In the genomic region with DNA sequence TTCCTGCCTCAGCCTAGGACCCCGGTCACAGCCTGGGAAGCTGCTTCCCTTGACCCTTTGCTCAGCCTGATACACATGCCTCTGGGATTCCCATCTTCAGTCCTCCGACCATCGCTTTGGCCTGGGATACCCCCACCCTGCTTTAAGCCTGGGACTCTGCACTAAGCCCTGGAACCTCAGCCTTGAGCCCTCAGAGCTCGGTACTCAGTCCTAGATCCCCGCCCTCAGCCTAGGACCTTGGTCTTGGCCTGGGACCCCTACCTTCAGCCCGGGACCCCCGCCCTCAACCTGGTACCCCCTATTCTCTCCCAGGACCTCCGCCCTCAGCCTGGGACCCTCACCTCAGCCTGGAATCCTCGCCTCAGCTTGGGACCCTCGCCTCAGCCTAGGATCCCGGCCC, we compare ENCODE assay signal across 8 mouse cellular contexts. TPM values are rescaled to one million over a fixed set of nuclear protein-coding genes. Genes with fewer than 3 reads are reported as not detected.
DNase-seq lines count a peak whose midpoint lies in the region; ATAC-seq and TF ChIP-seq lines count a peak whose summit lies in the region.

No protein-coding gene starts in this region.

- peaks cover 13% of the 10 kb centered on the region; the same call in 1 of the 2 replicates for H3K4me1 ChIP-seq in kidney, postnatal 0 days (replicated peaks; ENCODE audit: insufficient read depth, low read length)
- peaks cover 27% of the 10 kb centered on the region for H3K4me1 ChIP-seq in embryonic facial prominence, embryonic 14.5 days (ENCODE audit: control insufficient read depth, insufficient read depth, low read length)
- H3K4me1 ChIP-seq in hindbrain, embryonic 16.5 days (ENCODE audit: control insufficient read depth, insufficient read depth, low read depth, low read length) = peaks cover 22% of the 10 kb centered on the region
- H3K4me1 ChIP-seq in midbrain, postnatal 0 days (ENCODE audit: insufficient read depth, low read length) = 0 out of 2 replicates have a peak, but pooled peaks cover 1% of the 10 kb centered on the region

- H3K36me3 ChIP-seq in kidney, postnatal 0 days (ENCODE audit: insufficient read depth, low read length) = no peaks in the 10 kb centered on the region
- no peaks in the 10 kb centered on the region for H3K36me3 ChIP-seq in embryonic facial prominence, embryonic 14.5 days (ENCODE audit: control insufficient read depth, insufficient read depth, low read length)
- no peaks in the 10 kb centered on the region for H3K36me3 ChIP-seq in hindbrain, embryonic 16.5 days (ENCODE audit: control insufficient read depth, insufficient read depth, low read length)
- no peaks in the 10 kb centered on the region for H3K36me3 ChIP-seq in midbrain, postnatal 0 days (ENCODE audit: insufficient read depth, low read length)

- peak overlapping the region; percentile 59 for H3K9ac ChIP-seq in kidney, postnatal 0 days (ENCODE audit: low read depth, low read length)
- H3K9ac ChIP-seq in embryonic facial prominence, embryonic 14.5 days (ENCODE audit: low read depth, low read length) = peak overlapping the region; percentile 78
- peak overlapping the region; percentile 92 for H3K9ac ChIP-seq in hindbrain, embryonic 16.5 days (ENCODE audit: low read depth, low read length)
- H3K9ac ChIP-seq in midbrain, postnatal 0 days (replicated peaks; ENCODE audit: low read length, poor library complexity, severe bottlenecking) = peak overlapping the region; percentile 74

- no peaks in the 10 kb centered on the region for H3K9me3 ChIP-seq in kidney, postnatal 0 days (replicated peaks; ENCODE audit: low read length)
- H3K9me3 ChIP-seq in embryonic facial prominence, embryonic 14.5 days (ENCODE audit: control insufficient read depth, low read length) = no peaks in the 10 kb centered on the region
- H3K9me3 ChIP-seq in hindbrain, embryonic 16.5 days (ENCODE audit: control insufficient read depth, low read length) = no peaks in the 10 kb centered on the region
- no peaks in the 10 kb centered on the region for H3K9me3 ChIP-seq in midbrain, postnatal 0 days (ENCODE audit: low read length)

- H3K27me3 ChIP-seq in kidney, postnatal 0 days (ENCODE audit: insufficient read depth, low read length) = no peaks in the 10 kb centered on the region
- no peaks in the 10 kb centered on the region for H3K27me3 ChIP-seq in embryonic facial prominence, embryonic 14.5 days (replicated peaks; ENCODE audit: control insufficient read depth, insufficient read depth, low read length)
- H3K27me3 ChIP-seq in hindbrain, embryonic 16.5 days (replicated peaks; ENCODE audit: control insufficient read depth, insufficient read depth, low read length) = no peaks in the 10 kb centered on the region; the same call in 1 of the 2 replicates
- no peaks in the 10 kb centered on the region for H3K27me3 ChIP-seq in midbrain, postnatal 0 days (ENCODE audit: insufficient read depth, low read length)

- peak overlapping the region; percentile 45 for H3K4me3 ChIP-seq in kidney, postnatal 0 days (replicated peaks; ENCODE audit: low read depth, low read length)
- H3K4me3 ChIP-seq in embryonic facial prominence, embryonic 14.5 days (ENCODE audit: low read depth, low read length) = peak overlapping the region; percentile 64
- H3K4me3 ChIP-seq in hindbrain, embryonic 16.5 days (ENCODE audit: low read length) = peak overlapping the region; percentile 83
- H3K4me3 ChIP-seq in midbrain, postnatal 0 days (ENCODE audit: low read depth, low read length) = peak overlapping the region; percentile 68

- no peak for TF ChIP-seq CTCF in kidney, postnatal 0 days (IDR thresholded peaks at IDR 0.05; ENCODE audit: low read depth)
- no peak for TF ChIP-seq CTCF in midbrain, postnatal 0 days (IDR thresholded peaks at IDR 0.05)

- H3K27ac ChIP-seq in kidney, postnatal 0 days = no peak overlapping the region
- no peak overlapping the region for H3K27ac ChIP-seq in embryonic facial prominence, embryonic 14.5 days (replicated peaks; ENCODE audit: low read depth, low read length)
- no peak overlapping the region for H3K27ac ChIP-seq in hindbrain, embryonic 16.5 days (ENCODE audit: low read depth, low read length)
- peak overlapping the region; percentile 27; the same call in 1 of the 2 replicates for H3K27ac ChIP-seq in midbrain, postnatal 0 days (ENCODE audit: low read depth, low read length)

- no peak for DNase-seq in kidney, postnatal 0 days (ENCODE audit: low spot score)
- DNase-seq in kidney, adult 8-10 months = no peak
- no peak for DNase-seq in embryonic facial prominence, embryonic 14.5 days (ENCODE audit: low spot score)
- no peak for DNase-seq in midbrain, postnatal 0 days (ENCODE audit: low spot score)
- no peak for DNase-seq in spleen, adult 12 weeks (ENCODE audit: low spot score)
- DNase-seq in frontal cortex, adult 2 months (ENCODE audit: extremely low spot score in 1 of 2, low spot score in 1 of 2) = no peak
- no peak for DNase-seq in layer of hippocampus, adult 9-11 months

- peak overlapping the region; percentile 73 for H3K4me2 ChIP-seq in kidney, postnatal 0 days (ENCODE audit: low read length)
- peak overlapping the region; percentile 97 for H3K4me2 ChIP-seq in embryonic facial prominence, embryonic 14.5 days (ENCODE audit: low read depth, low read length)
- peak overlapping the region; percentile 98 for H3K4me2 ChIP-seq in hindbrain, embryonic 16.5 days (ENCODE audit: low read length)
- peak overlapping the region; percentile 97 for H3K4me2 ChIP-seq in midbrain, postnatal 0 days (ENCODE audit: low read depth, low read length, poor library complexity, severe bottlenecking)

- no peak for ATAC-seq in kidney, postnatal 0 days (replicated peaks; ENCODE audit: low FRiP score, low read depth)
- no peak for ATAC-seq in embryonic facial prominence, embryonic 14.5 days (ENCODE audit: low read depth)
- no peak for ATAC-seq in hindbrain, embryonic 16.5 days
- no peak; the same call in none of the 2 replicates for ATAC-seq in midbrain, postnatal 0 days (ENCODE audit: low FRiP score)

- 8% methylated on average over 11 of the region's 11 CpGs for WGBS in kidney, postnatal 0 days
- 14% methylated on average over 11 of the region's 11 CpGs for WGBS in embryonic facial prominence, embryonic 14.5 days
- 2% methylated on average over 11 of the region's 11 CpGs for WGBS in hindbrain, embryonic 16.5 days
- 5% methylated on average over 11 of the region's 11 CpGs for WGBS in midbrain, postnatal 0 days

RNA-seq across cellular contexts. Expression of a gene that starts 0.5 kb away (rescaled TPM):
- polyA plus RNA-seq in kidney, postnatal 0 days (2015; fragmentation: Nextera tagmentation; extraction: Ambion mirVana) = 32.3 and 37.8 TPM in 2 replicates
- 18.9 and 20.9 TPM in 2 replicates for polyA plus RNA-seq in embryonic facial prominence, embryonic 14.5 days (2014; fragmentation: Nextera tagmentation; extraction: Ambion mirVana)
- polyA plus RNA-seq in hindbrain, embryonic 16.5 days (2015; fragmentation: Nextera tagmentation; extraction: Ambion mirVana) = 95.5 and 108 TPM in 2 replicates
- total RNA-seq in midbrain, postnatal 0 days (2014; rRNA removed) = 50.0 and 52.4 TPM in 2 replicates
- 74.4 and 76.3 TPM in 2 replicates for polyA plus RNA-seq in midbrain, postnatal 0 days (2015; fragmentation: Nextera tagmentation; extraction: Ambion mirVana)
- 250 and 267 TPM in 2 replicates for polyA plus RNA-seq in frontal cortex, adult 2 months (2012; rRNA removed)
